Mouse (Mus musculus) liver, postnatal 0 days (tissue): Measurements from ENCODE around the gene Slc35g1.

Experiments
- CTCF ChIP-seq: sonication (generic); IDR thresholded peaks from 2 replicates; pipeline ENCODE4 v1.5.1; 2016; ENCODE audit warnings: antibody characterized with exemption, low read depth
- EP300 ChIP-seq: IDR thresholded peaks from 2 replicates; pipeline ENCODE4 v1.6.1; 2016; ENCODE audit warnings: antibody characterized with exemption, low read depth, mild to moderate bottlenecking

GRCm38 (mm10) chr19:38361850-38362249 lies 33.9 kb upstream of the Slc35g1 start:
- TF ChIP-seq CTCF (no peak), EP300 (no peak)
